Mouse (Mus musculus) heart, embryonic 14.5 days (tissue): ENCODE results near the gene Ktn1. TPM values are rescaled to one million over a fixed set of nuclear protein-coding genes. Genes with fewer than 3 reads are reported as not detected.

ENCODE experiments used
- ATAC-seq: fragments of 200-750 bp; cut with Nextera tagmentation; 2 replicates; pipeline ENCODE4 v1.8.0; 2017; ENCODE audit warnings: low read depth, moderate TSS enrichment; ENCODE audit not compliant: insufficient number of reproducible peaks, insufficient read depth, low FRiP score
- H3K27ac ChIP-seq, 2 experiments: fragments of 200-500 bp in 1 of 2; fragments of 300-500 bp in 1 of 2; sonication (generic) in 1 of 2; replicated peaks in 1 of 2; 2 replicates each; pipeline ENCODE4 v1.5.1; 2012 to 2014; ENCODE audit warnings: low read depth in 2 of 2, low read length in 2 of 2, control low read depth in 1 of 2, mild to moderate bottlenecking in 1 of 2, mixed read lengths in 1 of 2; ENCODE audit not compliant: control insufficient read depth in 1 of 2, insufficient read depth in 1 of 2
- H3K27me3 ChIP-seq: fragments of 300-500 bp; sonication (generic); 2 replicates; pipeline ENCODE4 v1.6.1; 2014; ENCODE audit warnings: mild to moderate bottlenecking, low read length, control low read depth; ENCODE audit not compliant: control insufficient read depth, insufficient read depth
- H3K36me3 ChIP-seq: fragments of 300-500 bp; sonication (generic); 2 replicates; pipeline ENCODE4 v1.6.1; 2014; ENCODE audit warnings: mild to moderate bottlenecking, control low read depth, low read length, mixed read lengths; ENCODE audit not compliant: control insufficient read depth, insufficient read depth
- H3K4me1 ChIP-seq, 2 experiments: fragments of 200-500 bp in 1 of 2; fragments of 300-500 bp in 1 of 2; sonication (generic) in 1 of 2; 2 replicates each; pipeline ENCODE4 v1.6.1; 2012 to 2014; ENCODE audit warnings: low read length in 2 of 2, control low read depth in 1 of 2, mixed read lengths in 1 of 2; ENCODE audit not compliant: control insufficient read depth in 2 of 2, insufficient read depth in 2 of 2
- H3K4me2 ChIP-seq: fragments of 300-500 bp; sonication (generic); 2 replicates; pipeline ENCODE4 v1.6.1; 2014; ENCODE audit warnings: mild to moderate bottlenecking, low read length
- H3K4me3 ChIP-seq, 2 experiments: fragments of 200-500 bp in 1 of 2; fragments of 300-500 bp in 1 of 2; sonication (generic) in 1 of 2; 2 replicates each; pipeline ENCODE4 v1.5.1; 2012 to 2014; ENCODE audit warnings: low read length in 2 of 2, mild to moderate bottlenecking in 2 of 2, control low read depth in 1 of 2, low read depth in 1 of 2, moderate library complexity in 1 of 2; ENCODE audit not compliant: control insufficient read depth in 1 of 2, insufficient read depth in 1 of 2
- H3K9ac ChIP-seq: fragments of 300-500 bp; sonication (generic); 2 replicates; pipeline ENCODE4 v1.6.1; 2014; ENCODE audit warnings: mild to moderate bottlenecking, low read length
- H3K9me3 ChIP-seq: fragments of 300-500 bp; sonication (generic); 2 replicates; pipeline ENCODE4 v1.6.1; 2016; ENCODE audit warnings: low read length, control low read depth; ENCODE audit not compliant: control insufficient read depth
- WGBS: fragments of 180-500 bp; shearing (Covaris S2); extraction: QIAGEN DNeasy Blood & Tissue Kit; methylation state at CpG from one replicate; pipeline ENCODE4 v1.1.7; 2014; 5-methylcytosine and 5-hydroxymethylcytosine counted together
- polyA plus RNA-seq: library from polyadenylated mRNA; unstranded; fragments of >200 nt; fragmentation: Nextera tagmentation; extraction: Ambion mirVana; gene quantifications from 2 replicates; pipeline ENCODE4 v1.2.1, GENCODE M21; 2014

The Ktn1 gene
- polyA plus RNA-seq, 1 experiment from 2014 or later: 92.8 TPM

DNA sequence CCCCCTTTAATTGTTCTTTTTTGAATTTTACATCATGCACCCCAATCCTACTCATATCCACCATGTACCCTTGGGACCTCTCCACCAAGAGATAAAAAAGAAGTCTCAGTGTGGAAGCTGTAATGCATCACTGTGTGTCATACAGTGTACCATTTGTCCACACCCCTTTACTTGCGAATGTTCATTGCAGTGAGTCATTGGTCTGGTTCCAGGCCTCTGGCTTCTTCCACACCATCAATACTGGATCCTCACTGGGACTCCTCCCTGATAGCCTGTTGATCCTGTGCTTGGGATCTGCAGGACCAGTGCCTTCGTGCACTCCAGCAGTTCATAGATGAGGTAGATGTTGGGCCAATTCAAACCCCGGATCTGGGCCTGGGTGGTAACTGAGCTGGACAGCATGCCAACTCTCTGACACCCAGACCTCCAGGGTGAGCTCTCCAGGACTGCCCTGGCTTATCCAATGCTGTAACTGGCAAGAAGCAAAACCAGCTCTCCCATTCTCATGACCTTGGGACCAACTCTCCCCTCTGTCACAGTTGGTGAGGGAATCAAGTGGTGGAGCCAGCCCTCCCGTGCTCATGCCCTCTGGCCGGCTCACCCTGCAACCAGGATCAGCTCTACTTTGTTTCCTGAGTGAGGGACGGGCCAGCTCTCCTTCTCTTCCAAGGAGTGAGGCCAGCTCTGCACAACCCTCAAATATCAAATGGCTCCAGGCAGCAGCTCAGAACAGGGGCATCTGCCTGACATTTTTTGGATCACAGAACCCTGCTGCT is 128.2 kb downstream of the Ktn1 start:
- Histone ChIP-seq H3K27me3 (no peaks in the 10 kb centered on the region), H3K36me3 (no peaks in the 10 kb centered on the region), H3K4me3 (no peak overlapping the region), H3K27ac (no peak overlapping the region), H3K9ac (no peak overlapping the region), H3K9me3 (no peaks in the 10 kb centered on the region), H3K4me2 (no peak overlapping the region), H3K4me1 (no peaks in the 10 kb centered on the region)
- ATAC-seq: no peak
- 76% methylated on average over 6 of the region's 6 CpGs for WGBS

DNA sequence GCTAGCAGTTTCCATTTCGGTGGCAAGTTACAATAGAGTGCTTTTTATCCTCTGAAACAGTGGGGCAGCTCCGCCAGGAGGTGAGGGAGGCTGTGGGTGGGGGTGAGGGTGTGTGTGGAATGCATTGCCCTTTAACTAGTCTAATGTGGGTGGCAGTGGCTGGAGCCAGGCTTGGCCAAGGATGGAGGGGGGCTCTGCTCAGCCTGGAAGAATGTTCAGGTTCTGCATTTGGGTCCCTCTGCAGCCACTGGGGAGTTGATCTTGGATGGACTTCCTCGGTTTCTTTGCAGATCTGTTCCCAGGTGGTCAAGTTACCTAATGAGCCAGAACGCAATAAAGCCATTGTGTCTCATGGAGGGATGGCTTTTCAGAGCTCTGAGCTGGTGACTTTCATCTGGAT is 137.9 kb downstream of the Ktn1 start:
- H3K4me1 ChIP-seq: no peaks in the 10 kb centered on the region; a peak in 1 of 4 replicates
- H3K4me3 ChIP-seq: no peak overlapping the region
- no peak for ATAC-seq
- no peak overlapping the region for H3K27ac ChIP-seq
- H3K27me3 ChIP-seq: no peaks in the 10 kb centered on the region
- 59% methylated on average over 4 of the region's 4 CpGs for WGBS
- no peaks in the 10 kb centered on the region for H3K36me3 ChIP-seq
- H3K9me3 ChIP-seq: no peaks in the 10 kb centered on the region; the same call in 1 of the 2 replicates
- no peak overlapping the region for H3K9ac ChIP-seq
- H3K4me2 ChIP-seq: no peak overlapping the region

Other genes starting within 250 kb of the Ktn1 start
- 28.6 and 35.7 TPM in 2 replicates for gene Dlgap5, start 230.0 kb upstream of the Ktn1 start, polyA plus RNA-seq
- gene Fbxo34, start 198.0 kb upstream of the Ktn1 start, polyA plus RNA-seq: 16.4 and 17.8 TPM in 2 replicates
- gene Atg14, start 77.8 kb upstream of the Ktn1 start, polyA plus RNA-seq: 10.7 and 12.0 TPM in 2 replicates